13 mouse cellular contexts compared by ENCODE assay signal in genomic region chr7:64226339-64227194, GRCm38 (mm10).
DNase-seq lines count a peak whose midpoint lies in the region; ATAC-seq and TF ChIP-seq lines count a peak whose summit lies in the region.
"Had no signal": no experiment of that assay in that cellular context is flagged by ENCODE, and none has a peak within 500 bp of the region (broad histone marks: within the 10 kb centered on the region; RNA-seq: fewer than 3 reads in every experiment).

No protein-coding gene starts in this region.

- no peak for ATAC-seq in hindbrain, embryonic 11.5 days (ENCODE audit: low FRiP score)
- no peak for ATAC-seq in hindbrain, embryonic 16.5 days
- peak; percentile 56 for ATAC-seq in CD4-positive, CD25-positive, alpha-beta regulatory T cell, adult 4 months
- no peak for ATAC-seq in embryonic facial prominence, embryonic 15.5 days (ENCODE audit: insufficient number of reproducible peaks, low FRiP score, low TSS enrichment, low read depth)
- ATAC-seq in liver, postnatal 0 days = no peak

- no peaks in the 10 kb centered on the region for H3K27me3 ChIP-seq in hindbrain, embryonic 11.5 days (ENCODE audit: control insufficient read depth, insufficient read depth, low read length)
- no peaks in the 10 kb centered on the region for H3K27me3 ChIP-seq in hindbrain, embryonic 16.5 days (replicated peaks; ENCODE audit: control insufficient read depth, insufficient read depth, low read length)
- no peaks in the 10 kb centered on the region for H3K27me3 ChIP-seq in embryonic facial prominence, embryonic 15.5 days
- no peaks in the 10 kb centered on the region for H3K27me3 ChIP-seq in liver, postnatal 0 days (ENCODE audit: insufficient read depth, low read length)
- H3K27me3 ChIP-seq: midbrain, embryonic 12.5 days had no signal

- no peaks in the 10 kb centered on the region for H3K36me3 ChIP-seq in hindbrain, embryonic 11.5 days (ENCODE audit: control insufficient read depth, insufficient read depth, low read length)
- H3K36me3 ChIP-seq in hindbrain, embryonic 16.5 days (ENCODE audit: control insufficient read depth, insufficient read depth, low read length) = no peaks in the 10 kb centered on the region
- H3K36me3 ChIP-seq in embryonic facial prominence, embryonic 15.5 days = no peaks in the 10 kb centered on the region
- H3K36me3 ChIP-seq in liver, postnatal 0 days (replicated peaks; ENCODE audit: insufficient read depth, low read length) = no peaks in the 10 kb centered on the region
- H3K36me3 ChIP-seq: midbrain, embryonic 12.5 days had no signal

- no peak for TF ChIP-seq EP300 in liver, postnatal 0 days (IDR thresholded peaks at IDR 0.05; ENCODE audit: low read depth)

- H3K4me3 ChIP-seq in hindbrain, embryonic 11.5 days (ENCODE audit: low read depth, low read length) = no peak overlapping the region
- H3K4me3 ChIP-seq in hindbrain, embryonic 16.5 days (ENCODE audit: low read length) = no peak overlapping the region
- H3K4me3 ChIP-seq in embryonic facial prominence, embryonic 15.5 days (replicated peaks) = no peak overlapping the region
- no peak overlapping the region for H3K4me3 ChIP-seq in liver, postnatal 0 days (ENCODE audit: low read depth, low read length)
- H3K4me3 ChIP-seq: midbrain, embryonic 12.5 days had no signal

- DNase-seq in hindbrain, embryonic 11.5 days (ENCODE audit: low spot score) = peak; percentile 16
- peak; percentile 34 for DNase-seq in A20 (ENCODE audit: low read depth, low spot score)
- DNase-seq in right cerebral cortex, postnatal 14 days = no peak
- DNase-seq in urinary bladder, postnatal 36 days (ENCODE audit: low spot score in 2 of 2) = no peak
- no peak for DNase-seq in liver, postnatal 0 days
- DNase-seq: cerebellum, adult 18-20 months; heart, postnatal 14 days; layer of hippocampus, postnatal 36 days had no signal

- no peaks in the 10 kb centered on the region for H3K9me3 ChIP-seq in hindbrain, embryonic 11.5 days (ENCODE audit: control insufficient read depth, low read length)
- H3K9me3 ChIP-seq in hindbrain, embryonic 16.5 days (ENCODE audit: control insufficient read depth, low read length) = no peaks in the 10 kb centered on the region
- no peaks in the 10 kb centered on the region for H3K9me3 ChIP-seq in embryonic facial prominence, embryonic 15.5 days (replicated peaks)
- no peaks in the 10 kb centered on the region for H3K9me3 ChIP-seq in liver, postnatal 0 days (ENCODE audit: low read length)
- H3K9me3 ChIP-seq: midbrain, embryonic 12.5 days had no signal

- H3K4me2 ChIP-seq in hindbrain, embryonic 11.5 days (replicated peaks; ENCODE audit: low read depth, low read length) = no peak overlapping the region
- no peak overlapping the region for H3K4me2 ChIP-seq in hindbrain, embryonic 16.5 days (ENCODE audit: low read length)
- no peak overlapping the region for H3K4me2 ChIP-seq in embryonic facial prominence, embryonic 15.5 days (replicated peaks)
- H3K4me2 ChIP-seq in liver, postnatal 0 days (ENCODE audit: low read depth, low read length) = no peak overlapping the region
- H3K4me2 ChIP-seq: liver, embryonic 11.5 days; midbrain, embryonic 12.5 days had no signal

- no peak overlapping the region for H3K27ac ChIP-seq in hindbrain, embryonic 11.5 days (ENCODE audit: low read depth, low read length)
- H3K27ac ChIP-seq in hindbrain, embryonic 16.5 days (ENCODE audit: low read depth, low read length) = no peak overlapping the region
- peak overlapping the region; percentile 51; the same call in 1 of the 2 replicates for H3K27ac ChIP-seq in embryonic facial prominence, embryonic 15.5 days (replicated peaks)
- H3K27ac ChIP-seq in liver, postnatal 0 days (ENCODE audit: low read depth) = no peak overlapping the region
- H3K27ac ChIP-seq: midbrain, embryonic 12.5 days had no signal

- no peaks in the 10 kb centered on the region for H3K4me1 ChIP-seq in hindbrain, embryonic 11.5 days (replicated peaks; ENCODE audit: control insufficient read depth, insufficient read depth, low read length)
- no peaks in the 10 kb centered on the region for H3K4me1 ChIP-seq in hindbrain, embryonic 16.5 days (ENCODE audit: control insufficient read depth, insufficient read depth, low read depth, low read length)
- H3K4me1 ChIP-seq in embryonic facial prominence, embryonic 15.5 days = peaks cover 3% of the 10 kb centered on the region; the same call in 1 of the 2 replicates
- no peaks in the 10 kb centered on the region for H3K4me1 ChIP-seq in liver, postnatal 0 days (ENCODE audit: insufficient read depth)
- H3K4me1 ChIP-seq: midbrain, embryonic 12.5 days had no signal

- 70% methylated on average over 27 of the region's 27 CpGs for WGBS in hindbrain, embryonic 11.5 days
- WGBS in hindbrain, embryonic 16.5 days = 69% methylated on average over 27 of the region's 27 CpGs
- 76% methylated on average over 27 of the region's 27 CpGs for WGBS in embryonic facial prominence, embryonic 15.5 days
- WGBS in liver, postnatal 0 days (ENCODE audit: insufficient replicate concordance) = 80% methylated on average over 27 of the region's 27 CpGs

- TF ChIP-seq CTCF in liver, postnatal 0 days (IDR thresholded peaks at IDR 0.05; ENCODE audit: low read depth) = no peak

- H3K9ac ChIP-seq in hindbrain, embryonic 11.5 days (ENCODE audit: low read depth, low read length) = no peak overlapping the region
- H3K9ac ChIP-seq in hindbrain, embryonic 16.5 days (ENCODE audit: low read depth, low read length) = no peak overlapping the region
- no peak overlapping the region for H3K9ac ChIP-seq in embryonic facial prominence, embryonic 15.5 days
- no peak overlapping the region for H3K9ac ChIP-seq in liver, postnatal 0 days (replicated peaks)
- H3K9ac ChIP-seq: midbrain, embryonic 12.5 days had no signal

Comparison
In these comparisons a context has a peak if more than half of its experiments do, and no peak if none do; other contexts are left out.
1. DNase-seq: peak in hindbrain, embryonic 11.5 days (single experiment) and A20 (single experiment); none in right cerebral cortex, postnatal 14 days (single experiment), urinary bladder, postnatal 36 days (0 of 2) and liver, postnatal 0 days (single experiment).